In the genomic region with DNA sequence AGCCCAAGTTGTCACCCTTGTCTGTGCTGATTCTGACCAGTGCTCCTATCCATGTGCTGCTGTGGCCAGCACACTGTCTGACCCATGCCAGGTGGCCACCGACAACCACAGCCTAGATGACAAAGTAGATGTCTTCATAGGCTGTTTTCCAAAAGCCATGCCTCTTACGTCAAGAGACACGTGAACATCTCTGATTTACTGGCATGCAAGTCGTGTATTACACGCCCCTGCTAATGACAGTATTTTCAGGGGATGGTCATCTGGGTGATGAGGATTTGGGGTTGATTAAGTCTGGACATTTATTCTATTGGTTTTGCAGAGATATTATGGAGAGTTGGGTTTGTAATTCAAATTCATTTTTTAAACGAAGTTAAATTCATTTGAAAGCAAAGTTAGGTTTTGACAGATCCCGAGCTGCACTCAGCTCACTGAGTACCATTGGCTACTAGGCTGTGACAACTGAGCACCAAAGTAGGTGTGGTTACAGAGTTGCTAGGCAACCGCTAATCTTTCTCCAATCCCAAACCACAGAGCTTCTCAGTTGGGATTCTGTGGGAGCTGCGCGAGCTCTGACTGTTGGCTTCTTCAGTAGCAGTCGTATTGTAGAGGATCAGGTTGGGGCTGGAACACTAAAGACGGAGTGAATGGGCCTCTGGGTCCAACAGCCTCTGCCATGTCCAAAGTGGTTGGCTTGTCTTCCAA, we compare ENCODE assay signal across 11 mouse cellular contexts.
DNase-seq lines count a peak whose midpoint lies in the region; ATAC-seq and TF ChIP-seq lines count a peak whose summit lies in the region.
"Had no signal": no experiment of that assay in that cellular context is flagged by ENCODE, and none has a peak within 500 bp of the region (broad histone marks: within the 10 kb centered on the region; RNA-seq: fewer than 3 reads in every experiment).

No protein-coding gene starts in this region.

- H3K27ac ChIP-seq in limb, embryonic 12.5 days = no peak overlapping the region
- H3K27ac ChIP-seq in lung, postnatal 0 days (ENCODE audit: low read length) = no peak overlapping the region
- H3K27ac ChIP-seq: gastrocnemius, adult 2 months; liver, embryonic 15.5 days had no signal

- 0 out of 2 replicates have a peak, but pooled peaks cover 4% of the 10 kb centered on the region for H3K27me3 ChIP-seq in limb, embryonic 12.5 days
- H3K27me3 ChIP-seq in lung, postnatal 0 days (replicated peaks; ENCODE audit: insufficient read depth, low read length) = no peaks in the 10 kb centered on the region
- H3K27me3 ChIP-seq: liver, embryonic 15.5 days had no signal

- no peak overlapping the region for H3K9ac ChIP-seq in limb, embryonic 12.5 days (replicated peaks)
- H3K9ac ChIP-seq in lung, postnatal 0 days (replicated peaks; ENCODE audit: low read depth) = no peak overlapping the region
- H3K9ac ChIP-seq: liver, embryonic 15.5 days had no signal

- ATAC-seq in limb, embryonic 12.5 days (ENCODE audit: insufficient number of reproducible peaks, insufficient read depth, low FRiP score, low TSS enrichment, low read depth) = no peak
- ATAC-seq in megakaryocyte-erythroid progenitor cell, adult 5-6 weeks (replicated peaks; ENCODE audit: low FRiP score, low TSS enrichment, poor library complexity, severe bottlenecking) = no peak
- no peak for ATAC-seq in lung, postnatal 0 days

- no peak for TF ChIP-seq CTCF in lung, postnatal 0 days (IDR thresholded peaks at IDR 0.05)

- H3K4me1 ChIP-seq in limb, embryonic 12.5 days (replicated peaks) = no peaks in the 10 kb centered on the region; the same call in 1 of the 2 replicates
- no peaks in the 10 kb centered on the region for H3K4me1 ChIP-seq in lung, postnatal 0 days (ENCODE audit: insufficient read depth, low read depth, low read length)
- H3K4me1 ChIP-seq: liver, embryonic 15.5 days had no signal

- no peaks in the 10 kb centered on the region for H3K36me3 ChIP-seq in limb, embryonic 12.5 days
- H3K36me3 ChIP-seq in lung, postnatal 0 days (ENCODE audit: insufficient read depth, low read length) = no peaks in the 10 kb centered on the region
- H3K36me3 ChIP-seq: liver, embryonic 15.5 days had no signal

- TF ChIP-seq EP300 in lung, postnatal 0 days (IDR thresholded peaks at IDR 0.05) = no peak

- no peaks in the 10 kb centered on the region for H3K9me3 ChIP-seq in limb, embryonic 12.5 days
- H3K9me3 ChIP-seq in lung, postnatal 0 days (ENCODE audit: low read length) = no peaks in the 10 kb centered on the region
- H3K9me3 ChIP-seq: liver, embryonic 15.5 days had no signal

- peak; percentile 8 for DNase-seq in ES-CJ7 (ENCODE audit: low read depth, low spot score)
- peak; percentile 65 for DNase-seq in brain, adult 2 months (ENCODE audit: low read depth, low spot score)
- DNase-seq in forelimb bud, embryonic 11.5 days (ENCODE audit: low read depth, low spot score) = peak; percentile 1
- DNase-seq in lung, postnatal 0 days (ENCODE audit: low spot score) = no peak
- DNase-seq in gastrocnemius, adult 18-20 months (ENCODE audit: low spot score) = no peak
- no peak for DNase-seq in urinary bladder, postnatal 36 days (ENCODE audit: low spot score in 2 of 2)
- DNase-seq: gastrocnemius, adult 2 months; kidney, adult 11 months had no signal

- H3K4me3 ChIP-seq in limb, embryonic 12.5 days (replicated peaks) = no peak overlapping the region
- H3K4me3 ChIP-seq in lung, postnatal 0 days (ENCODE audit: low read depth, low read length) = no peak overlapping the region
- H3K4me3 ChIP-seq: gastrocnemius, adult 2 months; liver, embryonic 15.5 days had no signal

- WGBS in limb, embryonic 12.5 days = 52% methylated on average over 12 of the region's 12 CpGs
- WGBS in lung, postnatal 0 days = 39% methylated on average over 12 of the region's 12 CpGs

- peak overlapping the region; percentile 19; the same call in 1 of the 2 replicates for H3K4me2 ChIP-seq in limb, embryonic 12.5 days
- no peak overlapping the region for H3K4me2 ChIP-seq in lung, postnatal 0 days (replicated peaks; ENCODE audit: low read depth, low read length)
- H3K4me2 ChIP-seq: liver, embryonic 15.5 days had no signal

Comparison
In these comparisons a context has a peak if more than half of its experiments do, and no peak if none do; other contexts are left out.
1. DNase-seq: peak in ES-CJ7 (single experiment), brain, adult 2 months (single experiment) and forelimb bud, embryonic 11.5 days (single experiment); none in lung, postnatal 0 days (single experiment), gastrocnemius, adult 18-20 months (single experiment) and urinary bladder, postnatal 36 days (0 of 2).